Mouse (Mus musculus) megakaryocyte, embryonic 14.5 days (primary cell): ENCODE data around the gene Gm7951. TPM values are rescaled to one million over a fixed set of nuclear protein-coding genes. Genes with fewer than 3 reads are reported as not detected.
"Not testable (repeated sequence)": the region's sequence is repeated elsewhere in the genome, so short reads cannot be mapped to it uniquely, and the experiment has no call there.

Experiments
- H3K27me3 ChIP-seq: replicated peaks from 2 replicates; pipeline ENCODE3; 2012; ENCODE audit warnings: inconsistent platforms
- H3K36me3 ChIP-seq: replicated peaks from 2 replicates; pipeline ENCODE3; 2012; ENCODE audit warnings: low read length, inconsistent platforms, mixed read lengths
- H3K4me1 ChIP-seq: 2 replicates; pipeline ENCODE4 v1.6.1; 2012; ENCODE audit warnings: inconsistent platforms
- H3K4me3 ChIP-seq: replicated peaks from 2 replicates; pipeline ENCODE3; 2012; ENCODE audit warnings: moderate library complexity, mild to moderate bottlenecking, inconsistent platforms
- H3K9me3 ChIP-seq: 2 replicates; pipeline ENCODE4 v1.6.1; 2012; ENCODE audit warnings: inconsistent platforms
- polyA plus RNA-seq: library from polyadenylated mRNA; stranded (reverse); fragments of >175 nt; gene quantifications from 2 replicates; pipeline ENCODE4 v1.2.3, GENCODE M21; 2012; ENCODE audit warnings: low replicate concordance; ENCODE audit not compliant: insufficient read depth

Gene Gm7951
- polyA plus RNA-seq: not detected in 2 replicates

- H3K4me1 ChIP-seq, H3K27me3 ChIP-seq, H3K9me3 ChIP-seq, H3K4me3 ChIP-seq, H3K36me3 ChIP-seq: not testable (repeated sequence)
Measured at GRCm38 (mm10) chr14:42117269-42117668, at the start of gene Gm7951. Gm7951 (minus strand) TSS chr14:42117369.

GRCm38 (mm10) chr14:42162522-42162921 is 45.4 kb upstream of the Gm7951 start, which contains the start of gene Gm17027:
Gm17027 (minus strand) TSS chr14:42162622.
- not testable (repeated sequence) for H3K9me3 ChIP-seq, H3K27me3 ChIP-seq, H3K36me3 ChIP-seq, H3K4me1 ChIP-seq, H3K4me3 ChIP-seq

- H3K27me3 ChIP-seq, H3K9me3 ChIP-seq, H3K36me3 ChIP-seq, H3K4me3 ChIP-seq, H3K4me1 ChIP-seq: not testable (repeated sequence)
Measured at GRCm38 (mm10) chr14:42134571-42134970, 17.4 kb upstream of the Gm7951 start.

- H3K9me3 ChIP-seq, H3K27me3 ChIP-seq, H3K4me1 ChIP-seq, H3K4me3 ChIP-seq, H3K36me3 ChIP-seq: not testable (repeated sequence)
Measured at GRCm38 (mm10) chr14:42133806-42134205, 16.6 kb upstream of the Gm7951 start.

Other genes with a start within 250 kb of the Gm7951 start
- not detected in 2 replicates for gene Gm7980, start 210.1 kb downstream of the Gm7951 start, polyA plus RNA-seq
- gene 1700049E17Rik1, start 192.4 kb downstream of the Gm7951 start, polyA plus RNA-seq: not detected in 2 replicates
- not detected in 2 replicates for gene 1700024B05Rik, start 173.4 kb downstream of the Gm7951 start, polyA plus RNA-seq
- gene Gm6401, start 149.4 kb downstream of the Gm7951 start, polyA plus RNA-seq: not detected in 2 replicates
- gene Gm3543, start 134.0 kb downstream of the Gm7951 start, polyA plus RNA-seq: not detected in 2 replicates
- gene Gm17027, start 45.3 kb upstream of the Gm7951 start, polyA plus RNA-seq: not detected in 2 replicates
- gene Gm3573, start 73.4 kb upstream of the Gm7951 start, polyA plus RNA-seq: not detected in 2 replicates
- gene Gm17026, start 142.7 kb upstream of the Gm7951 start, polyA plus RNA-seq: not detected in 2 replicates
- not detected in 2 replicates for gene Gm9611, start 180.0 kb upstream of the Gm7951 start, polyA plus RNA-seq
- gene Gm7995, start 192.8 kb upstream of the Gm7951 start, polyA plus RNA-seq: not detected in 2 replicates